Mouse (Mus musculus) cerebellum, postnatal 4 days (tissue): ENCODE data around the gene Mrpl4.
"Not testable (repeated sequence)": the region's sequence is repeated elsewhere in the genome, so short reads cannot be mapped to it uniquely, and the experiment has no call there.

ENCODE experiments used
- DNase-seq, 2 experiments: peaks; one replicate each; pipeline ENCODE4 v3.0.0; 2022; ENCODE audit warnings: low spot score in 2 of 2, mixed read lengths in 1 of 2

Gene Mrpl4

GRCm38 (mm10) chr9:21041308-21041707 is 38.8 kb downstream of the Mrpl4 start:
- no peak for DNase-seq

- no peak for DNase-seq
Measured at GRCm38 (mm10) chr9:21043563-21043962, 41.0 kb downstream of the Mrpl4 start.

- DNase-seq: not testable (repeated sequence)
Measured at GRCm38 (mm10) chr9:21044785-21045184, 42.2 kb downstream of the Mrpl4 start.

- DNase-seq: no peak
Measured at GRCm38 (mm10) chr9:21045235-21045634, 42.7 kb downstream of the Mrpl4 start.

GRCm38 (mm10) chr9:21051578-21051977 is 49.0 kb downstream of the Mrpl4 start:
- no peak for DNase-seq
